Mouse (Mus musculus) forebrain, postnatal 0 days (tissue): Measurements from ENCODE around the gene Ranbp3l. TPM values are rescaled to one million over a fixed set of nuclear protein-coding genes. Genes with fewer than 3 reads are reported as not detected.

Experiments used
- ATAC-seq: fragments of 200-750 bp; cut with Nextera tagmentation; 2 replicates; pipeline ENCODE4 v1.8.0; 2017; ENCODE audit warnings: mild to moderate bottlenecking, moderate library complexity
- DNase-seq: peaks from one replicate; pipeline ENCODE4 v3.0.0-alpha.2; 2015
- H3K27ac ChIP-seq: fragments of 300-500 bp; sonication (generic); 2 replicates; pipeline ENCODE4 v1.5.1; 2014; ENCODE audit warnings: low read depth, mild to moderate bottlenecking, antibody characterized with exemption, low read length, moderate library complexity, mixed read lengths
- H3K27me3 ChIP-seq: fragments of 300-500 bp; sonication (generic); 2 replicates; pipeline ENCODE4 v1.6.1; 2014; ENCODE audit warnings: mild to moderate bottlenecking, low read length, mixed read lengths; ENCODE audit not compliant: insufficient read depth
- H3K36me3 ChIP-seq: fragments of 300-500 bp; sonication (generic); 2 replicates; pipeline ENCODE4 v1.6.1; 2014; ENCODE audit warnings: mild to moderate bottlenecking, moderate library complexity; ENCODE audit not compliant: insufficient read depth
- H3K4me1 ChIP-seq: fragments of 300-500 bp; sonication (generic); 2 replicates; pipeline ENCODE4 v1.6.1; 2014; ENCODE audit warnings: antibody characterized with exemption; ENCODE audit not compliant: insufficient read depth
- H3K4me2 ChIP-seq: fragments of 300-500 bp; sonication (generic); 2 replicates; pipeline ENCODE4 v1.6.1; 2014; ENCODE audit warnings: low read depth, mild to moderate bottlenecking, moderate library complexity
- H3K4me3 ChIP-seq: fragments of 300-500 bp; sonication (generic); 2 replicates; pipeline ENCODE4 v1.5.1; 2014; ENCODE audit warnings: low read depth, low read length, mixed read lengths
- H3K9ac ChIP-seq: fragments of 300-500 bp; sonication (generic); 2 replicates; pipeline ENCODE4 v1.6.1; 2014; ENCODE audit warnings: mild to moderate bottlenecking
- H3K9me3 ChIP-seq: fragments of 300-500 bp; sonication (generic); 2 replicates; pipeline ENCODE4 v1.6.1; 2016; ENCODE audit warnings: low read length
- CTCF ChIP-seq: sonication (generic); IDR thresholded peaks from 2 replicates; pipeline ENCODE4 v1.5.1; 2016; ENCODE audit warnings: antibody characterized with exemption, control low read depth, low read depth
- WGBS: fragments of 180-500 bp; shearing (Covaris S2); extraction: QIAGEN DNeasy Blood & Tissue Kit; methylation state at CpG from one replicate; pipeline ENCODE4 v1.1.7; 2014; 5-methylcytosine and 5-hydroxymethylcytosine counted together
- polyA plus RNA-seq: library from polyadenylated mRNA; unstranded; fragments of >200 nt; fragmentation: Nextera tagmentation; extraction: Ambion mirVana; gene quantifications from 2 replicates; pipeline ENCODE4 v1.2.1, GENCODE M21; 2015
- total RNA-seq: library from RNA; depleted of rRNA; stranded (reverse); fragments of >200 nt; gene quantifications from 2 replicates; pipeline ENCODE4 v1.2.3, GENCODE M21; 2014; rRNA removed

Gene Ranbp3l
- total and polyA plus RNA-seq, 2 experiments from 2014 or later, result 11.3 to 23.1 TPM

DNA sequence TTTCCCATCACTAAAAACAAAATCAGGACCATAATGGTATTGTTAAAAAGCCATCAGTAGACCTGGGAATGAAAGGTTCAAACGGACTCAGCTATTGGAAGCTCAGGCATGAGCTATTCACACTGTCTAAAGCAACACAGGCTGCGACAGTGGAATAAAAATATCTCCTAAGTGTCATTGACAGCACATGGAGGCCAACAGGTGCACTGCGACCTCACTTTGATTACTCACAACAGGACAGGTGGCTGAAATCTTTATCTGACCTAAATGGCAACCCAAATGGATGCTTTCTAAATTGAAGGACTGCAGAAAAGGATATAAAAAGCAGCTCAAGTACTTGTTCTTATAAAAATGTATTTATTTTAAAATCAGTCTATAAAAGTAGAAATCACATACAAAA is 143.9 kb downstream of the Ranbp3l start:
- no peak overlapping the region for H3K9ac ChIP-seq
- no peak for DNase-seq
- H3K4me1 ChIP-seq, result no peaks in the 10 kb centered on the region
- ATAC-seq, result no peak
- H3K9me3 ChIP-seq, result no peaks in the 10 kb centered on the region
- no peak overlapping the region for H3K27ac ChIP-seq
- H3K27me3 ChIP-seq, result no peaks in the 10 kb centered on the region
- no peak overlapping the region for H3K4me2 ChIP-seq
- TF ChIP-seq CTCF, result no peak
- 85% methylated on average over 3 of the region's 3 CpGs for WGBS
- H3K36me3 ChIP-seq, result peaks cover 41% of the 10 kb centered on the region
- H3K4me3 ChIP-seq, result no peak overlapping the region

GRCm38 (mm10) chr15:9113556-9113955 is 145.8 kb downstream of the Ranbp3l start:
- H3K4me1 ChIP-seq, result no peaks in the 10 kb centered on the region
- H3K27ac ChIP-seq, result no peak overlapping the region
- 75% methylated on average over 9 of the region's 9 CpGs for WGBS
- ATAC-seq (no peak), DNase-seq (no peak)
- no peak overlapping the region for H3K4me3 ChIP-seq
- peaks cover 41% of the 10 kb centered on the region for H3K36me3 ChIP-seq
- no peak overlapping the region for H3K9ac ChIP-seq
- no peak overlapping the region for H3K4me2 ChIP-seq
- no peaks in the 10 kb centered on the region for H3K9me3 ChIP-seq
- no peak for TF ChIP-seq CTCF
- no peaks in the 10 kb centered on the region for H3K27me3 ChIP-seq

DNA sequence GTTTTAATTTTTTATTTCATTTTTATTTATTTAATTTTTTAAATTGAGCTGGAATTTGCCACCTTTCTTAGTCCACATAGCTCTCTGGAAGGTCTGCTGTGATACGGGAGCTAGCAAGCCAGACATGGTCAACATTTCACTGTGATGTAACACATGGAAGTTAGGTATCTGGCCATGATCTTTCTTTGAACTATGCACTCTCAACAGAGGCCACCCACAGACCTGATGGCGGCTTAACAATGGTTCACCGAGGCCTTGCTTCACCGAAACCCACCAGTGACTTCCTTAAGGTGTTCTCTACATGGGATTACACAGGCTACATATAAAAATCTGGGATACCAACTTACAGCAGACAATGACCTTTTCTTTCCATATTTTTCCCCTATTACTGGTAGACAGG is 146.4 kb downstream of the Ranbp3l start:
- no peak for TF ChIP-seq CTCF
- Histone ChIP-seq H3K4me1 (no peaks in the 10 kb centered on the region), H3K4me3 (no peak overlapping the region), H3K9me3 (no peaks in the 10 kb centered on the region), H3K27ac (no peak overlapping the region), H3K9ac (no peak overlapping the region), H3K36me3 (peaks cover 46% of the 10 kb centered on the region), H3K27me3 (no peaks in the 10 kb centered on the region), H3K4me2 (no peak overlapping the region)
- WGBS, result 88% methylated on average over 4 of the region's 4 CpGs
- DNase-seq (no peak), ATAC-seq (no peak)

DNA sequence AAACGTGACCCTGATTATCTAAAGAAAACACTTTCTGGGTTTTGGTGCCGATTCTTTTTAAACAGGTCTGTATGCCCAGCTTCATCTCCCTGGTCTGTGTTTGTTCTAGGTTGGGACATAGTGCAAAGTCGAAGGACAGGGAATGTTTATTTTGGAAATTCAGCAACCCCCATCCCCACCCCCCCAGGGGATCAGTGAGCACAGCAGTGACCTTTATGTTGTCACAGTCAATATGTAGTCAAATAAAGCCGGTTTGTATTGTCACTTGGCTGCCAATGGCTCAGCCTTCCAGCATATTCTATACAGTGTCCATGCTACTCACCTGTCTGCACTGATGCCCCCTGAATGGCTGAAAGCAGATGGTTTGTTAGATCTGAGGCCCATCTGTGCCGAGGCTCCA is 146.8 kb downstream of the Ranbp3l start:
- DNase-seq (no peak), ATAC-seq (no peak)
- no peak for TF ChIP-seq CTCF
- no peaks in the 10 kb centered on the region for H3K27me3 ChIP-seq
- no peaks in the 10 kb centered on the region for H3K9me3 ChIP-seq
- WGBS, result 89% methylated on average over 5 of the region's 5 CpGs
- H3K27ac ChIP-seq, result no peak overlapping the region
- no peaks in the 10 kb centered on the region for H3K4me1 ChIP-seq
- no peak overlapping the region for H3K4me2 ChIP-seq
- H3K4me3 ChIP-seq, result no peak overlapping the region
- H3K36me3 ChIP-seq, result peaks cover 50% of the 10 kb centered on the region
- no peak overlapping the region for H3K9ac ChIP-seq

Other genes starting within 250 kb of the Ranbp3l start
- gene Nadk2, start 103.3 kb downstream of the Ranbp3l start, total RNA-seq, result 30.7 and 33.3 TPM in 2 replicates
- 19.3 and 22.6 TPM in 2 replicates for gene Nadk2, start 103.3 kb downstream of the Ranbp3l start, polyA plus RNA-seq
- gene Lmbrd2, start 172.6 kb downstream of the Ranbp3l start, total RNA-seq, result 19.2 and 23.2 TPM in 2 replicates
- 2.3 and 3.3 TPM in 2 replicates for gene Lmbrd2, start 172.6 kb downstream of the Ranbp3l start, polyA plus RNA-seq
- 11.0 and 11.5 TPM in 2 replicates for gene Skp2, start 187.5 kb downstream of the Ranbp3l start, total RNA-seq
- 8.0 and 9.5 TPM in 2 replicates for gene Skp2, start 187.5 kb downstream of the Ranbp3l start, polyA plus RNA-seq